Mouse (Mus musculus): ENCODE data around the gene Smtn.

The Smtn gene

GRCm38 (mm10) chr11:3547969-3548368 is 7.6 kb upstream of the Smtn start:
- no peak for DNase-seq (ENCODE audit: low read depth, low spot score)

- no peak for DNase-seq (ENCODE audit: low read depth, low spot score)
Measured at GRCm38 (mm10) chr11:3547047-3547446, 6.6 kb upstream of the Smtn start.

- DNase-seq (ENCODE audit: low read depth, low spot score) = no peak
Measured at GRCm38 (mm10) chr11:3546242-3546562, 5.8 kb upstream of the Smtn start.

- no peak for DNase-seq (ENCODE audit: low read depth, low spot score)
Measured at GRCm38 (mm10) chr11:3545531-3546241, 5.3 kb upstream of the Smtn start.

- no peak for DNase-seq (ENCODE audit: low read depth, low spot score)
Measured at GRCm38 (mm10) chr11:3544409-3544808, 4.0 kb upstream of the Smtn start.

GRCm38 (mm10) chr11:3543001-3543400 is 2.6 kb upstream of the Smtn start:
- no peak for DNase-seq (ENCODE audit: low read depth, low spot score)

GRCm38 (mm10) chr11:3541932-3542331 is 1.5 kb upstream of the Smtn start:
- no peak for DNase-seq (ENCODE audit: low read depth, low spot score)

- DNase-seq (ENCODE audit: low read depth, low spot score) = no peak
Measured at GRCm38 (mm10) chr11:3539826-3540196, 601 bp downstream of the Smtn start.

GRCm38 (mm10) chr11:3539111-3539825 is 1.1 kb downstream of the Smtn start:
- peak; percentile 78 for DNase-seq (ENCODE audit: low read depth, low spot score)

- DNase-seq (ENCODE audit: low read depth, low spot score) = no peak
Measured at GRCm38 (mm10) chr11:3538341-3538740, 2.1 kb downstream of the Smtn start.

GRCm38 (mm10) chr11:3537711-3538110 is 2.7 kb downstream of the Smtn start:
- no peak for DNase-seq (ENCODE audit: low read depth, low spot score)

- no peak for DNase-seq (ENCODE audit: low read depth, low spot score)
Measured at GRCm38 (mm10) chr11:3536745-3537333, 3.6 kb downstream of the Smtn start.

GRCm38 (mm10) chr11:3536082-3536481 is 4.3 kb downstream of the Smtn start:
- DNase-seq (ENCODE audit: low read depth, low spot score) = no peak

GRCm38 (mm10) chr11:3535406-3535986 is 4.9 kb downstream of the Smtn start:
- DNase-seq (ENCODE audit: low read depth, low spot score) = peak; percentile 87

- no peak for DNase-seq (ENCODE audit: low read depth, low spot score)
Measured at GRCm38 (mm10) chr11:3534956-3535355, 5.5 kb downstream of the Smtn start.

- no peak for DNase-seq (ENCODE audit: low read depth, low spot score)
Measured at GRCm38 (mm10) chr11:3533406-3533932, 6.9 kb downstream of the Smtn start.

- DNase-seq (ENCODE audit: low read depth, low spot score) = no peak
Measured at GRCm38 (mm10) chr11:3532101-3532931, 8.1 kb downstream of the Smtn start.

- no peak for DNase-seq (ENCODE audit: low read depth, low spot score)
Measured at GRCm38 (mm10) chr11:3531634-3532033, 8.8 kb downstream of the Smtn start.

- DNase-seq (ENCODE audit: low read depth, low spot score) = no peak
Measured at GRCm38 (mm10) chr11:3530731-3531130, 9.7 kb downstream of the Smtn start.

- no peak for DNase-seq (ENCODE audit: low read depth, low spot score)
Measured at GRCm38 (mm10) chr11:3529476-3530252, 10.7 kb downstream of the Smtn start.

GRCm38 (mm10) chr11:3528208-3528607 is 12.2 kb downstream of the Smtn start:
- no peak for DNase-seq (ENCODE audit: low read depth, low spot score)

All from retina, postnatal 7 days (tissue).